Mouse (Mus musculus): Measurements from ENCODE around the gene Gm27027.

The Gm27027 gene

DNA sequence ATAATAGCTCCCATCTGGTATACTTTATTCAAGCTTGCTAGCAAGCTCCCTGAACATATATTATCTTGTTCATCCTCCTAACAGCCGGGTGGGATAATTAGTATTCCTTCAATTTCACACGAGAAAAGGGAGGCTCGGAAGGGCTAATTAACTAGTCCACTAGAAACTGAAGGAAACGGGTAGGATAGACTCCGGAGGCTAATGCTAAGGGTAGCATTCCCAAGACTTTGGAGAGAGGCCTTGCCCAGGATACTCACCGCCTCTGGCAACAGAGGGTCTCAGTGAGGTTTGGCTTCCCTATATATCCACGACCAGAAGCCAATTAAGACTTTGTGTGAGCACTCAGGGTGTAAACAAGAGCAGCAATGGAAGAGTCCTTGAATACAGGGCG is 38.4 kb downstream of the Gm27027 start:
- TF ChIP-seq GATA4 (IDR thresholded peaks at IDR 0.05; ENCODE audit: insufficient replicate concordance, low read length): no peak

DNA sequence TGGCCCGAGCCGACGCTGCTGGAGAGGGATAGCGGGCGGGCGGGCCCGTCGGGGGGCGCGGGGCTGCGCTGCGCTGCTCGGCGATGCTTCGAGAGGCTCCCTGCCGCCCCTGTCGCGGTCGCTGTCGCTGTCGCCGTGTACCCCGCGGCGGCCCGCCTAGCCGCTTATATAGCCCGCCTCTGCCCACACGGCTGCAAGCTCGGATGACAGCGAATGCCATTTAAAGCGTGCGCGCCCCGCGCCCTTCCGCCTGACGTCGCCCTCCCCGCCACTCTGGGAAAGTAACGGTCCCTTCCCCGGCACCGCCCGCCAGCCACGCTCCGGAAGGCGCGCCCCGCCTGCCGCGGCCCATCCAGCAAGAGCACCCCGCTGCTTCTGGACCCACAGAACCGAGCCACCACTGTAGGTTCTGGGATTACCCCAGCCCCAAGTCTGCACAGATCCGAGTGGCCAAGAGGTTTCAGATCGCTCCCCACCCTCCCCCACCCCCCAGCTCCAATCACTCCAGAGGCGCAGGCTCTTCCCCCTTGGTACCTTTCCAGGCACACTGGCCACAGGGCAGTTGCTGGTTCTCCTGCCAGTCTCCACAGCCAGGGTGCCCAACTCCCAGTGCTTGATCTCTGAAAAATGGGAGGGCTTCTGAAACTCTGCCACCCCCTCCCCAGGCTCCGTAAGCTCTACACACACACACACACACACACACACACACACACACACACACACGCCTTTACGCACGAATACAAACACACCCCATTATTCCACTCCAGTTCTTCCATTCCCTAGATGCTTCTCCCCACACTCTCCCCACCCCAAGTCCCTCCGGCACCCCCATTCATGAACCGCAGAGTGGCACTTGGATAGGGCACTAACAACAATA is 39.0 kb downstream of the Gm27027 start, which contains the start of gene Gm13889:
Gene Gm13889, minus strand, starts transcription at position 294 of the 877 bp plus-strand sequence.
- TF ChIP-seq GATA4 (IDR thresholded peaks at IDR 0.05; ENCODE audit: insufficient replicate concordance, low read length): 0 out of 2 replicates have a peak, but pooled peaks have one; percentile 7

DNA sequence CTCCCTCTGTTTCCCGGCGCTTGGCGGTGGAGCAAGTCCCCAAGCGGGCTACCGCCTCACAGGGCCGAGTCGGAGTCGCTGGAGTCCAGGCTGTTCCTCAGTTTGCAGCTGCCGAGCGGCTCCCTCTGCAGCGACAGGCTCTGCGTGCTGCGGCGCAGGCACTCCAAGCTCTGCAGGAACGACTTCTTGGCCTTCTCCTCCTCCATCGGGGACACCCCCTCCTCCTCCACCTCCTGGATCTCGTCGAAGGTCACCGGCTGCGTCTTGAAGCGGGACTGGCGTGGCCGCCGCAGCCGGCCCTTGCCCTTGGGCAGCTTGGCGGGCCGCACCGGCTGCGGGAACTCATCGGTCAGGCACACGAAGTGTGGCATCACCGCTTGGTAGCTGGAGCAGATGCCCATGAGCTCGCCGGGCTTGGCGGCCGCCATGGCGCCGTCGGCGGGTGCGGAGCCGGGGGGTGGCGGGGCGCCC is 39.8 kb downstream of the Gm27027 start:
- no peak for TF ChIP-seq GATA4 (IDR thresholded peaks at IDR 0.05; ENCODE audit: insufficient replicate concordance, low read length)

DNA sequence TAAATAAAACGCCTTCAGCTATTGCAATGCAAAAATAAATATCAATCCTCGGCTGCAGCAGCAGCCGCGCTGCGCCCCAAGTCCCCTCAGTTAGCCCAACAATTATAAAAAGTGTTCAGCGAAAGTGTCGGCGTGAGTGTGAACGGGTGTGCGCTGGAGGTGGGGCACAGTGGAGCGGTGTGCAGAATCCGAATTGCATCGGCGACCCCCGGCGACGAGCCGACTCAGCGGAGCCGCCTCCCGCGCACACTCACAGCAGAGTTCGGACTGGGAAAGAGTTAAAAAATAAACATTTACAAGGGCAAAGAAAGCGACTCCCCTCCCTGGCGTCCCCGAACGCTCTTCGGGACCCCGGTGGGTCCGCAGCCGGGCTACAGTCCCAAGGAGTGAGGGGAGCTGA is 40.3 kb downstream of the Gm27027 start:
- no peak for TF ChIP-seq GATA4 (IDR thresholded peaks at IDR 0.05; ENCODE audit: insufficient replicate concordance, low read length)

DNA sequence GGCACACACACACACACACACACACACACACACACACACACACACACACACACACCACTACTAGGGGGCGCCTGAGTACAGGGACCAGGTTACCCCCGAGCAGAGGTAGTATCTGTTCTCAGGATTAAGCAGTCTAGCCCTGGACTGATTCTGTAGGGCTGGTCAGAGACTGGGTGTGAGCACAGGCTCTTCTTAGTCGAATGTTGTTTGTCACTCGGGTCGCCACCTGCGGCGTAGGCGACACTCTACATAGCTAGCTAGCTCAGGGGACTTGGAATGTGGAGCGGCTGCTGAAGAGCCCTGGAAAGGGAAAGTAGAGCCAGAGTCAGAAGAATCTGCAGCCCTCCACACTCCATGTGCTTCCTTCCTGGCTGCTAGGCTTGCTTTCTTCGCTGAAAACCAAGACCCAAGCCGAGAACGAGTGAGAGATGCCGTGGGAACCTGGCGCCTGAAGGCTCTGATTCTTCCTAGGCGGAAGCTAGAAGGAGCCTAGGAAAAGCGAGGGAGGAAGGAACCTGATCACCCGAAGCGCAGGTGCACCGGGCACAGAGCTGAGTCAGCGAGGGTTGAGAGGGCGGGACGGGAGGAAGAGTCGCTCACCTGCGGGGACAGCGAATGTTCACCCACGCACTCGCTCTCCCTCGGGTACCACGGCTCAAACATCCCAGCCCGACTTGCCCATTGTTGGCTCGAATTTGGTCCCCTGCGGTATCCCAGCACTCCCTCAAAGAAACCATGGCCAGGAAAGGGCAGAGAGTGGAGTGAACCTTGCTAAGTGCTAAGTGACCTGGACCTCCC is 41.2 kb downstream of the Gm27027 start:
- TF ChIP-seq GATA4 (IDR thresholded peaks at IDR 0.05; ENCODE audit: insufficient replicate concordance, low read length): no peak

DNA sequence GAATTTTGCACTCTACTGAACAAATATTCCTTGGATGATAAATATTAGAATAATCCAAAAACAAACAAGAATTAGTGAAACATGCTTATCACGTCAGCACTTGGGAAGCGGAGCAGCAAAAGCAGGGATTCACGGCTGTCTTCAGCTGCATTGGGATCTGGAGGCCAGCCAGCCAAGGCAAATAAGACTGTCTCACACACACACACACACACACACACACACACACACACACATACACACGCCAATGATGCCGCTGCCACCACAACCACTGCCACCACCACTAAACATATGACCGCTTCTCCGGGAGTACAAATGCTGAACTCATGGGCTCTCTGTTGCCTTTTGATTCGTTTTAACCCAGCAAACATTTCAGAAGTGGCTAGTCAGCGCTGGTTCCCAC is 42.4 kb downstream of the Gm27027 start:
- no peak for TF ChIP-seq GATA4 (IDR thresholded peaks at IDR 0.05; ENCODE audit: insufficient replicate concordance, low read length)

DNA sequence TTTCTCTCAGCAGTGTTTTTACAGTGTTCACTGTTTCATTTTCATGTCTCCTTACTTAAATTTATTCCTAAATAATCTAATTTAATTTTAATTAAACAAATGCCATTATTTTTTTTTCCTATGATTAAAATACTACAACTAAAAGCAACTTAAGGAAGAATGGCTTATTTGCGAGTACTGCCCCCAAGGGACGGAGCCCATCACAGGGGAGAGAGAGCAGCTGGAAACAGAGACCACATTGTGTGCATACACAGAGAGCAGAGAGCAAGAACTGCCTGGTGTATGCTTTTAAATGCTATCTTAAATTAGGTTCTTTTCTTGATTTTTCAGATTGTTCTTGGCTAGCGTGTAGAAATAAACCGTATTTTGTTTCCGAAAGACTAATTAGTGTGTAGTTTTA is 49.2 kb downstream of the Gm27027 start:
- no peak for TF ChIP-seq GATA4 (IDR thresholded peaks at IDR 0.05; ENCODE audit: insufficient replicate concordance, low read length)

DNA sequence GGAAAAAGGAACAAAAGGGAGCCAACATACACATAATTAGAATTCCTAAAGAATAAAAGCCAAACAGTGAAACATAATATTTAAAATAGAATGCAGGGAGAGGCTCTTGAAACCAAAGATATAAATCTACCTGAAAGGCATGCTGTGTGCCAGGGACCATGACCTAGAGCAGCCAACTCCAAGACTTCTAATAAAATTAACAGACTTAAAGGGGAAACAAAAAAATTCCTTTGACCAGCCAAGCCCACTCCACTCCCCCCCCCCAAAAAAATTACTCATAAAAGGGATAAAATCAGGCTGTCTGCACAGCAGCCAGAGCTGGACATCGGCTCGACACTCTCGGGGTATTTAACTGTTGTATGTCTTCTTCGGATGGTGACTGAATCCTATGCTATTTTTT is 51.3 kb downstream of the Gm27027 start:
- no peak for TF ChIP-seq GATA4 (IDR thresholded peaks at IDR 0.05; ENCODE audit: insufficient replicate concordance, low read length)

DNA sequence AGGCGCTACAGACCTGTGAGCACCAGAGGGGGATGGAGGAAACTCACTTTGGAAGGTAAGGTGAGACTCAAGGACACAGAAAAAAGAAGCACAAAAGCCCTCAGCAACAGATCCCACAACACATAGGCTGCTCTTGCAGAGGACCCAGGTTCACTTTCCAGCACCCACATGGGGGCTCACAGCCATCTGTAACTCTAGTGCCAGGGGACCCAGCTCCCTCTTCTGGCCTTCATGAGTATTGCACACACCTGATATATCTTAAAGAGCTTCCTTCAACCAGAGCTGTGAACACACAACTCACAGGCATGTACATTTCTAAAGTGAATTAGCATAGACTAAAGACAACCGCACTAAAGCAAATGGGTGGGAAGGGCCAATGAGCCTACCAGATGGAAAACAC is 52.1 kb downstream of the Gm27027 start:
- no peak for TF ChIP-seq GATA4 (IDR thresholded peaks at IDR 0.05; ENCODE audit: insufficient replicate concordance, low read length)

DNA sequence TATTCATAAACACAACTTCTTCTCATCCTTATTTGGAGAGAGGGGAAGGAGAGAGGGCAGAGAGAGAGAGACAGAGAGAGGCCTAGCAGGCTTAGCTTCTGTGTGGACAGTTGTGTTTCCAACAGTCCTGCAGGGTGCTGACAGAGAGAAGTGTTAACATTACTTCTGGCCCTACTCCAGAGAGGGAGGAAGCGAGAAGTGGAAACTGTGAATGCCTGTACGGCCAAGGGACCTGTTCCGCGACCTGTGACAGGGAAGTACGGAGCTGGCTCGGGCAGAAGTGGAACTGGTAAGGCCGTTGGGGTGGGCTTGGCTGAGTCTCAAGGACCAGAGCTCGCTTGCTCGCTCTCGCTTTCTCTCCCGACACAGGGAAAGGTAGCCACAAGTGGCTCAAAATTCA is 54.5 kb downstream of the Gm27027 start:
- no peak for TF ChIP-seq GATA4 (IDR thresholded peaks at IDR 0.05; ENCODE audit: insufficient replicate concordance, low read length)

DNA sequence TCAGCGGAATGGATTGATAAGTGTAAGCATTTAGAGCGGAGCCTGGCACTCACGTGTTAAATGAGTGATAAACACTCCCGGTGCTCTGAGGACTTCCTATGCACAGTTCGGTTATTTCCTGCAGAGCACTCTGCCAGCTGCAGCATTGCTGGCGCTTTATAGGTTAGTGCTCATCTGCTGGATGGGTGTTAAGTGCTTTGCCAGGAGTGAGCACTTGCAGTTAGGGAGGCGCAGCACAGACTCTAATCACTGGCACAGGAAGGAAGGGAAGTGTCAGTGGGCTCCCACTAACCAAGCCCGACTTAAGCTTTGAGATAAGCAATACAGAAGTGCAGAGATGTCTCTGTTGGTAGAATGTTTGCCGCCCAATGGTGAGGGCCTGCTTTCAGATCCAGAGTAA is 57.6 kb downstream of the Gm27027 start:
- no peak; the same call in 1 of the 2 replicates for TF ChIP-seq GATA4 (IDR thresholded peaks at IDR 0.05; ENCODE audit: insufficient replicate concordance, low read length)

DNA sequence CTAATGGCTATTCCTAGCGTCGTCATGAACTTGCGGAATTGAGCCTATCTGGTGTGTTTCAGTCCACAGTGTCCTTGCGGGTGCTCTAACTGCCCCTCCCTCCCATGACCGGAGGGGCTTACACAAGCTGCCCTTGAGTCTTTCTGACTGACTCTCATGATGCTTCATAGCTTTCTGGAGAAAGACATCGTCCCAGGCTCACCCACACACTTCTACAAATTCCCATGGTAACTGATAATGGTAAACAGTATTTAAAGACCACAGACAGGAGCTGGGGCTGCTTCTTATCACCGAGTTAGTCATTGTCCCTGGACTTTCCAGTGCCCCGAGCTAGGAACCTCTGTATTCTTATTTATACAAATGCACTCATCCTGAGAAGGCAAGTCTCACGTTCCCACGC is 67.3 kb downstream of the Gm27027 start:
- no peak for TF ChIP-seq GATA4 (IDR thresholded peaks at IDR 0.05; ENCODE audit: insufficient replicate concordance, low read length)

DNA sequence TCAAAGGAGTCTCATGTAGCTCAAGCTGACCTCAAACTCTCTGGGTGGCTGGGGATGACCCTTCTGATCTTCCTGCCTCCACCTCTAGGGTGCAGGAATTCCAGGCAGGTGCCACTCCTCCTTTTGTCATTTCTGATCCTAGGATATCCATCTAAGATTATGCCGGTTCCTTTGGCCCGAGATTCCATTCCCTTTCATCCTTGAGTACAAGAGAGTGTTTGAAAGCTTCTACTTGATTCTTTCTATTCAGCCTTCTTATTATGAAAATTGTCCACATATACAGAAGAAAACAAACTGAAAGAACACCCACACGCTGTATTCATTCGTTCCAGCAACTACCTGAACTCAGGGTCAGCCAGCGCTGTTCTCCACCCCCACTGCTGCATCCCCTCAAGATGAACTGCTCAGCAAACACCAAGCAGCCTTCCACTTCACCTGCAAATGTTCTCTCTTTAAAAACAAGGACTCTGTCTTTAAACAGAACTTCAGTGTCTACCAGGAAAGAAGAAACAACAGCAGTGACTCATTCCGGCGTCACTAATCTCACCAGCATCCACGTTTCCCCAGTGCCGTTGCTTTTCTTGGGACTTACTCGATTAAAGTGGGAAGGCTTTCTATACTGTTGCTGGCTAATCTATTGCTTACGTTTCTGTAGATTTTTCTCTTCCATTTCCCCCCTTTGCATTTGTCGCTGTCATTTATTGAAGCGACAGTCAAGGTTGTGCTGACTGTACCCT is 68.3 kb downstream of the Gm27027 start:
- no peak for TF ChIP-seq GATA4 (IDR thresholded peaks at IDR 0.05; ENCODE audit: insufficient replicate concordance, low read length)

DNA sequence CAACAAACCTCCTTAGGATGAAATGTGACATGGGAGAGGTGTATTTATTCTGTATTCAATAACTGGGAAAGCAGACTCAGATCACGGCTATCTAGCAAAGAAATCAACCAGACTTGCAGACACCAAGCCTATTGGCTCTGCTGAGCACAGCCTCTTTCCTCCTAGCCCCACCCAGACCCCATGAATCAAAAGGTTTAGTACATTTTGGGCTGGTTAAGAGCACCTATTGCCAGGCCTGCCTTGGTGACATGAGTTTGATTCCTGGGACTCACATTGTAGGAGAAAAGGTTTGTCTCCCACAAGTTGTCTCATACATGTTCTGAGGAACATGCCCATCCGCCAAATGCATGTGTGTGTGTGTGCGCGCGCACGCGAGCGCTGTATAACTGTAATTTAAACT is 70.0 kb downstream of the Gm27027 start:
- TF ChIP-seq GATA4 (IDR thresholded peaks at IDR 0.05; ENCODE audit: insufficient replicate concordance, low read length): no peak

DNA sequence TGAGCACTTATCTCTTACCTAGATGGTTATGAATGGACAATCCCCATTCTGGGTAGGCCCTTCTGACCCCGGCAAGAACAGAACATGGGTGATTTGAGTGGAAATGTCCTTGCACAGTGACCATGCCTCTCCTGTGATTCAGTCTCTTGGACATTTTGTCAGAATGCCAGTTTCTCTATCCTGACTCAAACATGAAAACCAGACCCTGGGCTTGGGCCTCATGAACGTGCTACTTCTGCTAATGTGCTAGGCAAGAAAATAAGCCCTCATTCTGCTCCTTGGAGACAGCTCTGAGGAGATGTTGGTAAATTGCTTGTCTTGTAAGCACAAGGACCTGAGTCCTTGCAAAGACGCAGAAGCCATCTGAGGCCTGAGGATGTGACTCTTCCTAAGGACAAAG is 77.1 kb downstream of the Gm27027 start:
- no peak for TF ChIP-seq GATA4 (IDR thresholded peaks at IDR 0.05; ENCODE audit: insufficient replicate concordance, low read length)
